Mouse (Mus musculus) cerebellum, adult 9-10 months (tissue): Measurements from ENCODE around the gene Trim3.

Experiments used
- DNase-seq: peaks from one replicate; pipeline ENCODE4 v3.0.0; 2022

Trim3 gene

DNA sequence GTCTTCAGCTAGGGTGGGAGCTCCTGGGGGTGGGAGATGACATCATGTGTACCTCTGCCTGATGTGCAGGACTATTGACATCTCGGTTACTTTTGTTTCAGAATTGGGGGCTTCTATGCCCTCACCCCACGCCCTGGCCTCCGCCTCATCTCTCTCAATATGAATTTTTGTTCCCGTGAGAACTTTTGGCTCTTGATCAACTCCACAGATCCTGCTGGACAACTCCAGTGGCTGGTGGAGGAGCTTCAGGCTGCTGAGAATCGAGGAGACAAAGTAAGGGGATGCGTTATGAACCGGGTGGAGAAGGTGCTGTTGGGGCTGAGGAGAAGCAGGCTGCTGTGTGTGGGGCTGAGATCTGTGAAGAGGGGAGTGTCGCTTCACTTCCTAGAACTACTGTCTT, 77.0 kb downstream of the Trim3 start:
- peak; percentile 65 for DNase-seq

DNA sequence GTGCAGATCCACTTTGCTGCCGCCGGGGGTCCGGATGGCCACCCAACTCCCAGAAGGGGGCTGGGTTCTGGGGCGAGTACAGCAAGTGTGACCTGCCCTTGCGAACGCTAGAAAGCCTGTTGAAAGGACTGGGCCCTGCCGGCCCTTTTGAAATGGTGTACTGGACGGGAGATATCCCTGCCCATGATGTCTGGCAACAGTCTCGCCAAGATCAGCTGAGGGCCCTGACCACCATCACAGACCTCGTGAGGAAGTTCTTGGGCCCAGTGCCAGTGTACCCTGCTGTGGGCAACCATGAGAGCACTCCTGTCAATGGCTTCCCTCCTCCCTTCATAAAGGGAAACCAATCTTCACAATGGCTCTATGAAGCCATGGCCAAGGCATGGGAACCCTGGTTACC, 77.8 kb downstream of the Trim3 start:
- DNase-seq: peak; percentile 76
